ENCODE assay signal across 11 mouse cellular contexts in the genomic region with DNA sequence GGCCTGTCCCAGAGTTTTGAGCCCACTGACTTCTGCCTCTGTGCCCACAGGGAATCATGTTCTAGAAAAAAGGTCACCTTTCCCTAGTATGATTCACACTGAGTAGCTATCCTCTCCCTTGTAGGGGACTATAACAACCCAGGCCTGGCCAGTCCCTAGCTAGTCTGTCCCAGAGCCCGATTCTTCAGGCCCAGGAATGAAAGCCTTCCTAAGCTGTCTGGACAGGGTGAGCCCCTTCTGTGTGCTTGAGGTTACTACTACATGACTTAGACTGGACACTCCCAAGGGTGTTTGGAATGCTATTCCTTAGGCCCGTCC. TPM values are rescaled to one million over a fixed set of nuclear protein-coding genes. Genes with fewer than 3 reads are reported as not detected.
DNase-seq lines count a peak whose midpoint lies in the region; ATAC-seq and TF ChIP-seq lines count a peak whose summit lies in the region.
"Had no signal": no experiment of that assay in that cellular context is flagged by ENCODE, and none has a peak within 500 bp of the region (broad histone marks: within the 10 kb centered on the region; RNA-seq: fewer than 3 reads in every experiment).

No protein-coding gene starts in this region.

- ATAC-seq in lung, embryonic 14.5 days (ENCODE audit: insufficient read depth): no peak
- no peak for ATAC-seq in embryonic facial prominence, embryonic 12.5 days (ENCODE audit: insufficient number of reproducible peaks, insufficient read depth, low FRiP score, low TSS enrichment)
- no peak for ATAC-seq in hindbrain, embryonic 13.5 days (ENCODE audit: low FRiP score)
- ATAC-seq in midbrain, embryonic 14.5 days (ENCODE audit: low FRiP score, low TSS enrichment): no peak
- ATAC-seq in liver, embryonic 12.5 days: no peak
- ATAC-seq: inflammation-experienced regulatory T-cells, adult 6 months had no signal

- no peak overlapping the region for H3K4me3 ChIP-seq in lung, embryonic 14.5 days (ENCODE audit: low read depth, low read length)
- no peak overlapping the region for H3K4me3 ChIP-seq in embryonic facial prominence, embryonic 12.5 days
- H3K4me3 ChIP-seq in hindbrain, embryonic 13.5 days: no peak overlapping the region
- H3K4me3 ChIP-seq in midbrain, embryonic 14.5 days (replicated peaks; ENCODE audit: low read depth, low read length): no peak overlapping the region
- no peak overlapping the region for H3K4me3 ChIP-seq in liver, embryonic 12.5 days
- H3K4me3 ChIP-seq: heart, embryonic 12.5 days had no signal

- H3K36me3 ChIP-seq in lung, embryonic 14.5 days (ENCODE audit: insufficient read depth): no peaks in the 10 kb centered on the region
- H3K36me3 ChIP-seq in embryonic facial prominence, embryonic 12.5 days: no peaks in the 10 kb centered on the region
- H3K36me3 ChIP-seq in hindbrain, embryonic 13.5 days: no peaks in the 10 kb centered on the region
- H3K36me3 ChIP-seq in midbrain, embryonic 14.5 days (ENCODE audit: control insufficient read depth, insufficient read depth, low read length): no peaks in the 10 kb centered on the region
- H3K36me3 ChIP-seq in liver, embryonic 12.5 days: no peaks in the 10 kb centered on the region
- H3K36me3 ChIP-seq: heart, embryonic 12.5 days had no signal

- H3K4me1 ChIP-seq in lung, embryonic 14.5 days (ENCODE audit: insufficient read depth): peaks cover 25% of the 10 kb centered on the region
- peaks cover 49% of the 10 kb centered on the region for H3K4me1 ChIP-seq in embryonic facial prominence, embryonic 12.5 days
- H3K4me1 ChIP-seq in hindbrain, embryonic 13.5 days (replicated peaks): peaks cover 26% of the 10 kb centered on the region
- peaks cover 15% of the 10 kb centered on the region for H3K4me1 ChIP-seq in midbrain, embryonic 14.5 days (ENCODE audit: control insufficient read depth, insufficient read depth, low read length)
- H3K4me1 ChIP-seq in liver, embryonic 12.5 days: no peaks in the 10 kb centered on the region; the same call in 1 of the 2 replicates

- DNase-seq in lung, embryonic 14.5 days: no peak
- no peak for DNase-seq in lung, postnatal 14 days
- DNase-seq in midbrain, embryonic 14.5 days: no peak
- no peak for DNase-seq in frontal cortex, adult 2 months (ENCODE audit: extremely low spot score in 1 of 2, low spot score in 1 of 2)
- no peak for DNase-seq in ovary, postnatal 36 days (ENCODE audit: low spot score)
- DNase-seq: right cerebral cortex, postnatal 25 days had no signal

- H3K9ac ChIP-seq in lung, embryonic 14.5 days: no peak overlapping the region
- H3K9ac ChIP-seq in embryonic facial prominence, embryonic 12.5 days: no peak overlapping the region
- 0 out of 2 replicates have a peak overlapping the region, but pooled peaks have one; percentile 46 for H3K9ac ChIP-seq in hindbrain, embryonic 13.5 days
- H3K9ac ChIP-seq in midbrain, embryonic 14.5 days (replicated peaks; ENCODE audit: low read length): no peak overlapping the region
- H3K9ac ChIP-seq in liver, embryonic 12.5 days: no peak overlapping the region
- H3K9ac ChIP-seq: heart, embryonic 12.5 days had no signal

- no peak for TF ChIP-seq CTCF in lung, embryonic 14.5 days (IDR thresholded peaks at IDR 0.05; ENCODE audit: low read depth)

- H3K27me3 ChIP-seq in lung, embryonic 14.5 days (ENCODE audit: insufficient read depth, low read length): no peaks in the 10 kb centered on the region
- peaks cover 16% of the 10 kb centered on the region for H3K27me3 ChIP-seq in embryonic facial prominence, embryonic 12.5 days
- H3K27me3 ChIP-seq in hindbrain, embryonic 13.5 days: 0 out of 2 replicates have a peak, but pooled peaks cover 7% of the 10 kb centered on the region
- no peaks in the 10 kb centered on the region for H3K27me3 ChIP-seq in midbrain, embryonic 14.5 days (ENCODE audit: control insufficient read depth, insufficient read depth, low read length)
- no peaks in the 10 kb centered on the region; the same call in 1 of the 2 replicates for H3K27me3 ChIP-seq in liver, embryonic 12.5 days (replicated peaks)

- 73% methylated on average over 2 of the region's 2 CpGs for WGBS in lung, embryonic 14.5 days
- 61% methylated on average over 2 of the region's 2 CpGs for WGBS in embryonic facial prominence, embryonic 12.5 days
- 80% methylated on average over 2 of the region's 2 CpGs for WGBS in hindbrain, embryonic 13.5 days
- WGBS in midbrain, embryonic 14.5 days: 78% methylated on average over 2 of the region's 2 CpGs
- 64% methylated on average over 2 of the region's 2 CpGs for WGBS in liver, embryonic 12.5 days (ENCODE audit: insufficient replicate concordance)

- no peaks in the 10 kb centered on the region for H3K9me3 ChIP-seq in lung, embryonic 14.5 days (ENCODE audit: low read depth, low read length)
- H3K9me3 ChIP-seq in embryonic facial prominence, embryonic 12.5 days: no peaks in the 10 kb centered on the region
- H3K9me3 ChIP-seq in hindbrain, embryonic 13.5 days: no peaks in the 10 kb centered on the region
- no peaks in the 10 kb centered on the region for H3K9me3 ChIP-seq in midbrain, embryonic 14.5 days (ENCODE audit: control insufficient read depth, low read length)
- no peaks in the 10 kb centered on the region for H3K9me3 ChIP-seq in liver, embryonic 12.5 days (replicated peaks)
- H3K9me3 ChIP-seq: heart, embryonic 12.5 days had no signal

- no peak overlapping the region for H3K4me2 ChIP-seq in lung, embryonic 14.5 days
- no peak overlapping the region; the same call in 1 of the 2 replicates for H3K4me2 ChIP-seq in embryonic facial prominence, embryonic 12.5 days (replicated peaks)
- no peak overlapping the region for H3K4me2 ChIP-seq in hindbrain, embryonic 13.5 days
- H3K4me2 ChIP-seq in midbrain, embryonic 14.5 days (ENCODE audit: low read length): no peak overlapping the region
- no peak overlapping the region for H3K4me2 ChIP-seq in liver, embryonic 12.5 days
- H3K4me2 ChIP-seq: heart, embryonic 12.5 days had no signal

- H3K27ac ChIP-seq in lung, embryonic 14.5 days (ENCODE audit: low read depth): peak overlapping the region; percentile 65; the same call in 1 of the 2 replicates
- H3K27ac ChIP-seq in embryonic facial prominence, embryonic 12.5 days: peak overlapping the region; percentile 77
- peak overlapping the region; percentile 69 for H3K27ac ChIP-seq in hindbrain, embryonic 13.5 days
- H3K27ac ChIP-seq in midbrain, embryonic 14.5 days (replicated peaks; ENCODE audit: low read depth, low read length): peak overlapping the region; percentile 78
- H3K27ac ChIP-seq in liver, embryonic 12.5 days: no peak overlapping the region

RNA-seq across cellular contexts. Expression of gene Eif2b2, which starts 17.5 kb away (rescaled TPM):
- 91.4 and 99.9 TPM in 2 replicates for polyA plus RNA-seq in lung, embryonic 14.5 days (2014; fragmentation: Nextera tagmentation; extraction: Ambion mirVana)
- 79.0 and 88.2 TPM in 2 replicates for polyA plus RNA-seq in embryonic facial prominence, embryonic 12.5 days (2016; fragmentation: Nextera tagmentation; extraction: Ambion mirVana)
- 84.4 and 84.5 TPM in 2 replicates for polyA plus RNA-seq in hindbrain, embryonic 13.5 days (2015; fragmentation: Nextera tagmentation; extraction: Ambion mirVana)
- 77.1 and 78.7 TPM in 2 replicates for polyA plus RNA-seq in midbrain, embryonic 14.5 days (2014; fragmentation: Nextera tagmentation; extraction: Ambion mirVana)
- polyA plus RNA-seq in liver, embryonic 12.5 days (2016; fragmentation: Nextera tagmentation; extraction: Ambion mirVana): 53.4 and 60.9 TPM in 2 replicates
- 87.8 and 91.3 TPM in 2 replicates for polyA plus RNA-seq in frontal cortex, adult 2 months (2012; rRNA removed)

RNA-seq across cellular contexts. Expression of gene Pgf, which starts 24.2 kb away (rescaled TPM):
- polyA plus RNA-seq in lung, embryonic 14.5 days (2014; fragmentation: Nextera tagmentation; extraction: Ambion mirVana): 10.9 and 14.6 TPM in 2 replicates
- polyA plus RNA-seq in embryonic facial prominence, embryonic 12.5 days (2016; fragmentation: Nextera tagmentation; extraction: Ambion mirVana): 15.4 and 19.1 TPM in 2 replicates
- 7.5 and 9.4 TPM in 2 replicates for polyA plus RNA-seq in hindbrain, embryonic 13.5 days (2015; fragmentation: Nextera tagmentation; extraction: Ambion mirVana)
- 6.0 and 7.1 TPM in 2 replicates for polyA plus RNA-seq in midbrain, embryonic 14.5 days (2014; fragmentation: Nextera tagmentation; extraction: Ambion mirVana)
- polyA plus RNA-seq in liver, embryonic 12.5 days (2016; fragmentation: Nextera tagmentation; extraction: Ambion mirVana): 0.97 and 1.6 TPM in 2 replicates
- 3.6 and 4.0 TPM in 2 replicates for polyA plus RNA-seq in frontal cortex, adult 2 months (2012; rRNA removed)
- polyA plus RNA-seq: inflammation-experienced regulatory T-cells, adult 6 months had no signal

RNA-seq across cellular contexts. Expression of gene Rps6kl1, which starts 50.7 kb away (rescaled TPM):
- polyA plus RNA-seq in lung, embryonic 14.5 days (2014; fragmentation: Nextera tagmentation; extraction: Ambion mirVana): 0.91 and 1.0 TPM in 2 replicates
- polyA plus RNA-seq in embryonic facial prominence, embryonic 12.5 days (2016; fragmentation: Nextera tagmentation; extraction: Ambion mirVana): 1.7 and 2.2 TPM in 2 replicates
- polyA plus RNA-seq in hindbrain, embryonic 13.5 days (2015; fragmentation: Nextera tagmentation; extraction: Ambion mirVana): 23.3 and 24.1 TPM in 2 replicates
- polyA plus RNA-seq in midbrain, embryonic 14.5 days (2014; fragmentation: Nextera tagmentation; extraction: Ambion mirVana): 22.2 and 27.1 TPM in 2 replicates
- polyA plus RNA-seq in liver, embryonic 12.5 days (2016; fragmentation: Nextera tagmentation; extraction: Ambion mirVana): 0.57 and 0.60 TPM in 2 replicates
- polyA plus RNA-seq in frontal cortex, adult 2 months (2012; rRNA removed): 35.6 and 40.1 TPM in 2 replicates
